Mouse (Mus musculus) layer of hippocampus, postnatal 25 days (tissue): ENCODE measurements around the gene Gm11115. TPM values are rescaled to one million over a fixed set of nuclear protein-coding genes. Genes with fewer than 3 reads are reported as not detected.

ENCODE experiments used
- DNase-seq, 2 experiments: peaks; one replicate each; pipeline ENCODE4 v3.0.0; 2022; ENCODE audit warnings: mixed read lengths in 2 of 2, low spot score in 1 of 2; ENCODE audit errors: extremely low spot score in 1 of 2
- total RNA-seq, 2 experiments: library from RNA; stranded (reverse); gene quantifications; 2 replicates each; pipeline ENCODE4 v1.2.3; 2021

The Gm11115 gene
- total RNA-seq = not detected

- no peak for DNase-seq
Measured at GRCm38 (mm10) chr5:88153999-88154398, at the start of gene Gm11115. Gene Gm11115 (minus strand): TSS chr5:88154099.

DNA sequence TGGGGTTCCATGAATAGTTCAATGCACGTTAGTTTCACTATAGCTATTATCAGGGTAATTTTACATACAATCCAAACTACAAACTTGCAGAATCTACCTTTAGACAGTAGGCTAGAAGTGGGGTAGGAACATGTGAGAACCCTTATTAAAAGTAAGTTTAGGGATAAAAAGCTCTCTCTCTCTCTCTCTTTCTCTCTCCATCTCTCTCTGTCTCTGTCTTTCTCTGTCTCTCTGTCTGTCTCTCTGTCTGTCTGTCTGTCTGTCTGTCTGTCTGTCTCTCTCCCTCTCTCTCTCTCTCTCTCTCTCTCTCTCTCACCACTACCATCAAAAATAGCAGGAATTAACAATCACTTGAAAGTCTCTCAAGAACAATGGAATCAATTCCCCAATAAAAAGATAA, 42.5 kb downstream of the Gm11115 start, which contains the start of gene Gm11116:
Gm11116 (minus strand) TSS at position 101 of the 400 bp plus-strand sequence.
- no peak for DNase-seq

Other genes starting within 250 kb of the Gm11115 start
- gene Csn3, start 228.5 kb downstream of the Gm11115 start, total RNA-seq = not detected
- not detected for gene 2310003L06Rik, start 184.6 kb downstream of the Gm11115 start, total RNA-seq
- not detected for gene Gm28434, start 184.6 kb downstream of the Gm11115 start, total RNA-seq
- not detected for gene Cabs1, start 174.7 kb downstream of the Gm11115 start, total RNA-seq
- gene Smr3a, start 151.6 kb downstream of the Gm11115 start, total RNA-seq = not detected
- gene Smr2, start 67.5 kb downstream of the Gm11115 start, total RNA-seq = not detected
- not detected for gene Gm11116, start 42.6 kb downstream of the Gm11115 start, total RNA-seq
- gene Gm7714, start 114.8 kb upstream of the Gm11115 start, total RNA-seq = not detected
- gene Prol1, start 163.2 kb upstream of the Gm11115 start, total RNA-seq = not detected
- gene Amtn, start 222.0 kb upstream of the Gm11115 start, total RNA-seq = not detected